Mouse (Mus musculus) Patski (cell line): ENCODE data around the gene Aym1. TPM values are rescaled to one million over a fixed set of nuclear protein-coding genes. Genes with fewer than 3 reads are reported as not detected.
"Not testable (repeated sequence)": the region's sequence is repeated elsewhere in the genome, so short reads cannot be mapped to it uniquely, and the experiment has no call there.

Source experiments
- ATAC-seq: fragments of 100-300 bp; one replicate; pipeline ENCODE4 v1.8.0; 2021
- CTCF ChIA-PET: fragments of 350-600 bp; sonication (Branson Sonifier 250); formaldehyde crosslinking; loops from one replicate; lab custom pipeline; 2022; ENCODE audit warnings: inconsistent platforms; lab: Charles Lee
- POLR2A ChIA-PET: fragments of 350-600 bp; sonication (Branson Sonifier 250); formaldehyde crosslinking; loops from one replicate; lab custom pipeline; 2022; ENCODE audit warnings: antibody characterized with exemption, inconsistent platforms; lab: Charles Lee
- DNase-seq: peaks from one replicate; pipeline ENCODE4 v3.0.0-alpha.2; 2011; ENCODE audit warnings: low read depth, low spot score
- H3K27me3 ChIP-seq: fragments of 371-371 bp; one replicate; pipeline ENCODE4 v1.5.1; 2021
- CTCF ChIP-seq: fragments of 100-300 bp; IDR thresholded peaks from one replicate; pipeline ENCODE4 v1.5.1; 2021
- in situ Hi-C: fragments of 300-500 bp; cut with MboI; formaldehyde crosslinking; loops from 3 replicates; pipeline ENCODE4 v1.11.1; 2018; ENCODE audit warnings: low pct_unique_long_range_greater_than_20kb, mixed read lengths
- polyA plus RNA-seq: library from polyadenylated mRNA; unstranded; gene quantifications from one replicate; pipeline ENCODE4 v1.2.3, GENCODE M21; 2021

Gene Aym1
- polyA plus RNA-seq, 1 experiment from 2014 or later, result not detected

DNA sequence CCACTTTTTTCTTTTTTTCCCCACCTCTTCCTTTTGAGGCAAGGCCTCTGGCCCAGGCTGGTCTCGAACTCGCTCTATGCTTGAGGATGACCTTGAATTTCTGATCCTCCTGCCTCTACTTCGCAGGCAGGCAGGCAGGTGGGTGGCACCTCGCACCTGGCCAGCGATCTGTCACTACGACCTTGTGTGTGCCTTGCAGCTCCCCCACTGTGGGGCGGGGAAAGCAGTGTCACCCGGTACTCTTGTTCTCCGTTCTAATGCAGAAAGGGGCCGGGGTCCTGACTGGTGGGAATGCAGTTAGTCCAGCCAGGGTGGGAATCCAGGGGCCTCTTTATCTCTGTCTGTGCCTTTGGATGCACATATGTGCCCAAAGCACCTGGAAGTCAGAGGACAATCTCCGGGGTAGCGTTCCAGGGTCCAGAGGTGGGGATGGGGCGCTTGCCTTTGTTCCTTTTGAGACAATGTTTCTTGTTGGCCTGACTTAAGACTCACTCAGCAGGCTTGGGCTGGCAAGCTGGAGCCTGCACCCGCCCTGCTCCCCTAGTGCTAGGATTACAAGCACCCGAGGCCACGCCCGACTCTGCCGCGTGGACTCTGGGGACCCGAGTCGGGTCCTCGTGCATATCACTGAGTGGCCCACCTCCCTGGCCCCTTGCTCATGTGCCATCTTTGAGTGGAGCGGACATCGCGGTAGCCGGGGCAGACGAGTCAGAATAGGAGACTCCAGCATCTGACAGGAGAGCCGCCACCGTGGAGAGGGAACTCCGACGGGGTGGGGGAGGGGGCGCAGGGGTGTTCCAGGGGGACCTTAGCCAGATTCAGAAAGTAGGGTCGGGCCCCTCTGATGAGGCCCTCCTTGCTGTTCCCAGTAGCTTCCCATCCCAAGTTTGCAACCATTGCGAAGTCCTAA is 22.2 kb upstream of the Aym1 start:
- ChIA-PET CTCF (no interaction called here), POLR2A (no interaction called here)
- peaks cover 77% of the 10 kb centered on the region for H3K27me3 ChIP-seq
- no peak for TF ChIP-seq CTCF
- DNase-seq (no peak), ATAC-seq (no peak)
- in situ Hi-C loops, result no loop called here

DNA sequence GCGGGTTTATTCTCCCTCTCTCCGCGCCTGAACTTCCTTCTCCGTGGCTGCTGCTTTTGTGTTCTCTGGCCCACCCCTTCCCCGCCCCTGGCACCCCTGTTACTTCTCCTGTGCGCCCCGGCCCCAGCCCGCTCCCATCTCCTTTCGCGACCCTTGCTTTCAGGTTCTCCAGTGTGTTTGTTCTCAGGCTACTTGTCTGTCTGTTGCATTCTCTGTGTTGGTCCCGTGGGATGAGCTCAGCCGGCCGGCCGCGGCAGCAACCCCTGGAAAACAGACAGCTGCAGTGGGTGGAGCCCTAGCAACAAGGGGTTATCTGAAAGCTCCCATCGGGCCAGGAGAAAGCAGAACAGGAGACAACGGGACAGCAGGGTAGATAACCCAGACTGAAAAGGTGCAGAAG is 21.4 kb upstream of the Aym1 start:
- ATAC-seq, result no peak
- CTCF ChIA-PET, result no interaction called here

GRCm38 (mm10) chr5:113336281-113336680 is 20.8 kb upstream of the Aym1 start:
- ChIA-PET POLR2A (no interaction called here), CTCF (no interaction called here)
- DNase-seq (no peak), ATAC-seq (no peak)
- no peak for TF ChIP-seq CTCF
- H3K27me3 ChIP-seq, result peaks cover 70% of the 10 kb centered on the region
- in situ Hi-C loops, result no loop called here

More for the DNA sequence above, 21.4 kb upstream of the Aym1 start:
- POLR2A ChIA-PET, result no interaction called here
- no peak for TF ChIP-seq CTCF
- no peak for DNase-seq
- in situ Hi-C loops, result no loop called here
- peaks cover 70% of the 10 kb centered on the region for H3K27me3 ChIP-seq

DNA sequence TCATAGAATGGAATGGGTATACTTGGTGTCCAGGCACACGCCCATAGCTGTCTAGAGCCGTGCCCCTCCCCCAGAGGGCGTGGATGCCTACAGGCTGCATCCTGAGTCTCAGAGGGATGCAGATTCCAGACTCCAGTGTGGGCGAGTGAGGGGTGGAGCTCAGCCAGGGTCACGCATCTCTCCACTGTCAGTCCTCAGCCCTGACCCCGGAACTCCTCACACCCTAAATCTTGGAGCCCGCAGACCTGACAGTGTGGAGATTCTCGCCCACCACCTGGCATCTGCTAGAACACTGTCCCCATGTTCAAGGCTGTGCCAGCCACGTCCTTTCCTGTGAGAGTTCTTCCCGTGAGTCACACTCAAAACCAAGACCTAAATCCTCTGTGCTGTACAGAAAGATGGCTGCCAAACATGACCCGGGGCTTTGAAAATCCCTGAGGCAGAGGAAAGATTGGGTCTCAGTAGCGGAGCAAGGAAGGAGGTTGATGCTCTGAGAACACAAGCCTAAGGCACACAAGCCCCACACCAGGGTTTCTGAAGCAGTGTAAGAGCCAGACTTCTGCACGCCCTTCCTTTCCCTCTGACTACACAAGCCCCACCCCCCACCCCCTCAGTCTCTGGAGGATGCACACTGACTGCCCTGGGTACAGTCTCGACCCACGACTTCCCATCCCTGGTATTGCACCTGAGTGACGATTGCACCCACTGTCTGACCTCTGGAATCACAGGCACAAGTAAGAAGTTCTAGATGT is 12.3 kb upstream of the Aym1 start:
- ChIA-PET CTCF (no interaction called here), POLR2A (no interaction called here)
- no peak for DNase-seq
- H3K27me3 ChIP-seq, result peaks cover 26% of the 10 kb centered on the region
- in situ Hi-C loops, result loop anchor here (5.0 kb wide), 1 partner anchor 1502 kb away; no protein-coding TSS in a partner anchor
- ATAC-seq, result no peak
- no peak for TF ChIP-seq CTCF

- ChIA-PET POLR2A (no interaction called here), CTCF (no interaction called here)
- no peak for ATAC-seq
Observed at GRCm38 (mm10) chr5:113345781-113346180, 11.3 kb upstream of the Aym1 start.

DNA sequence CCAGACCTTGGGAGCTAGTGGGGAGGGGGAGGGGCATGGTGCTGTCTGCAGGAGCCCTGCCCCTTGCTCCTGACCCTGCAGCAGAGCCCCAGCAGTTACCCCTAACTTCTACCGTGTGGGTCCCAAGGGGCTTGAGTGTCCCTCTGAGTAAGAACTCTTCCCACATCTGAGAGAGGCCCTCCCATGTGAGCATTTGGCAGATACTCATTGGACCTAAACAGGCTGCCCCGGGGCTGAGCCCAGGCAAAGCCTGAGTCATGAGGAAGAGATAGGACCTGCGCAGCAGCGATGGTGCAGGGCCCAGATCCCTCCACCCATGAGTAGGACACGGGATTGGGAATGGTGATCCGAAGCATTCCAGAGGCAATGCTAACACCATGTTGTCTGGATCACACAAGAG is 10.4 kb upstream of the Aym1 start:
- CTCF ChIA-PET, ATAC-seq, DNase-seq, POLR2A ChIA-PET: not testable (repeated sequence)
- H3K27me3 ChIP-seq, result peaks cover 26% of the 10 kb centered on the region
- in situ Hi-C loops, result loop anchor here (5.0 kb wide), 1 partner anchor 1501 kb away; no protein-coding TSS in a partner anchor

More at GRCm38 (mm10) chr5:113345781-113346180, 11.3 kb upstream of the Aym1 start:
- in situ Hi-C loops, result loop anchor here (5.0 kb wide), 1 partner anchor 1502 kb away; no protein-coding TSS in a partner anchor
- no peak for TF ChIP-seq CTCF
- DNase-seq, result no peak
- peaks cover 26% of the 10 kb centered on the region for H3K27me3 ChIP-seq

GRCm38 (mm10) chr5:113347593-113347992 is 9.5 kb upstream of the Aym1 start:
- in situ Hi-C loops, result loop anchor here (5.0 kb wide), 1 partner anchor 1500 kb away; no protein-coding TSS in a partner anchor
- CTCF ChIA-PET, result no interaction called here
- DNase-seq, result no peak
- TF ChIP-seq CTCF, result no peak
- POLR2A ChIA-PET, result no interaction called here
- no peak for ATAC-seq
- peaks cover 30% of the 10 kb centered on the region for H3K27me3 ChIP-seq

GRCm38 (mm10) chr5:113348597-113348996 is 8.5 kb upstream of the Aym1 start:
- POLR2A ChIA-PET, result no interaction called here
- CTCF ChIA-PET, result no interaction called here
- peaks cover 37% of the 10 kb centered on the region for H3K27me3 ChIP-seq
- no peak for TF ChIP-seq CTCF
- DNase-seq (no peak), ATAC-seq (no peak)
- in situ Hi-C loops, result loop anchor here (5.0 kb wide), 1 partner anchor 1499 kb away; no protein-coding TSS in a partner anchor

DNA sequence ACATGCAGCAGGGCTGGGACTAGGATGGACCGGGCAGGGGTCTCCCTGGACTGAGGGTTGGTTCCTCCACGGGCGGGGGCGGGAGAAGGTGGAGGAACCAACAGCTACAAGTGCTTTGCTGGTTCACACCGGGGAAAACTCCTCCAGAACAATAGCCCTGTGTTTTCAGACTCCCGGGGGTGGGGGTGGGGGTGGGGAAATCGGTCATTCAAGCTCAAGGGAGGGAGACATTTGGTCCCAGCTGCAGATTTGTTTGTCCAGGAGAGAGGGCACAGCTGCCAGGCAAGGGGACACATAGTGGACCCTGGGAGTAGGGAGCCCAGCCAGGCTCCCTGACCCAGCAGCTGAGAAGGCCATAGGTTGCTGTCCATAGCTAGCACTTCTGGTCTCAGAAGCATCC is 7.9 kb upstream of the Aym1 start:
- ATAC-seq (no peak), DNase-seq (no peak)
- no peak for TF ChIP-seq CTCF
- ChIA-PET CTCF (no interaction called here), POLR2A (no interaction called here)
- peaks cover 38% of the 10 kb centered on the region for H3K27me3 ChIP-seq
- in situ Hi-C loops, result loop anchor here (5.0 kb wide), 1 partner anchor 1498 kb away; no protein-coding TSS in a partner anchor

DNA sequence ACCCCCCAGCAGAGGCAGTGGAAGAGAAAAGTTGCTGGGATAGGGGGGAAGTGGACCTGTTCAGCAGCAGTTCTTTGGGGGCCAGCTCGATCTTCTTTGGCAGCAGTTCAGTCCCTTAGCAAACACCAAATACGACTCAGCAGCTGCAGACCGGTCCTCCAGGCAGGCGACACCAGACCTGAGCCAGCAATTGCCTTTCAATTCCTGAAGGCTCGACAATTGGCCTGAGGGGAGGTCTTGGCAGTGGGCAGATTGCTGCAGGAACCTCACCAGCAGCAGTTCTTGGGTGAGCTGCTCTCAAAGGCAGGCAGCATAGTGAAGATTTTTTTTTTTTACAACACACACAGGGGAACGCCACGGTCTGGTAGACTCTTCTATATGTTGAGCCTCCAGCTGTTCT is 7.3 kb upstream of the Aym1 start:
- TF ChIP-seq CTCF, result no peak
- CTCF ChIA-PET, result no interaction called here
- ATAC-seq (no peak), DNase-seq (no peak)
- peaks cover 35% of the 10 kb centered on the region for H3K27me3 ChIP-seq
- POLR2A ChIA-PET, result no interaction called here
- in situ Hi-C loops, result loop anchor here (5.0 to 25.0 kb wide), 3 partner anchors 237 to 1497 kb away; no protein-coding TSS in a partner anchor
